Mouse (Mus musculus) CH12.LX (cell line): ENCODE results near the gene Pigo. TPM values are rescaled to one million over a fixed set of nuclear protein-coding genes. Genes with fewer than 3 reads are reported as not detected.
A peak's percentile ranks its signal among the peaks of the same experiment; 100 is the strongest.

ENCODE experiments used
- DNase-seq: peaks from one replicate; pipeline ENCODE4 v3.0.0-alpha.2; 2013; ENCODE audit errors: extremely low read depth
- H3K27ac ChIP-seq: 2 replicates; pipeline ENCODE4 v1.5.1; 2012; ENCODE audit warnings: low read depth, mild to moderate bottlenecking, control low read depth, moderate library complexity; ENCODE audit not compliant: insufficient read depth
- H3K27me3 ChIP-seq: replicated peaks from 2 replicates; pipeline ENCODE3; 2012; ENCODE audit warnings: inconsistent platforms
- H3K36me3 ChIP-seq, 2 experiments: replicated peaks in 1 of 2; 2 replicates each; pipeline versions ENCODE3 to v1.6.1; 2012; ENCODE audit warnings: inconsistent platforms in 1 of 2, low read length in 1 of 2, mild to moderate bottlenecking in 1 of 2, mixed read lengths in 1 of 2, moderate library complexity in 1 of 2; ENCODE audit not compliant: control insufficient read depth in 1 of 2, insufficient read depth in 1 of 2
- H3K4me1 ChIP-seq, 2 experiments: 2 replicates each; pipeline ENCODE4 v1.6.1; 2012; ENCODE audit warnings: inconsistent platforms in 1 of 2, moderate library complexity in 1 of 2; ENCODE audit not compliant: insufficient read depth in 2 of 2, control insufficient read depth in 1 of 2
- H3K4me2 ChIP-seq: 2 replicates; pipeline ENCODE4 v1.6.1; 2012; ENCODE audit warnings: low read depth, mild to moderate bottlenecking, control low read depth; ENCODE audit not compliant: poor library complexity, insufficient read depth, severe bottlenecking
- H3K4me3 ChIP-seq, 3 experiments: fragments of 150-350 bp in 1 of 3; sonication (generic) in 1 of 3; replicated peaks in 1 of 3; 2 replicates each; pipeline versions ENCODE3 to v1.5.1; 2011 to 2012; ENCODE audit warnings: low read depth in 2 of 3, low read length in 2 of 3, mild to moderate bottlenecking in 2 of 3, moderate library complexity in 2 of 3, control low read depth in 1 of 3, improper control_type of control experiment in 1 of 3, inconsistent platforms in 1 of 3, mixed read lengths in 1 of 3; ENCODE audit not compliant: poor library complexity in 1 of 3
- H3K79me2 ChIP-seq: replicated peaks from 2 replicates; pipeline ENCODE4 v1.6.1; 2012; ENCODE audit warnings: mild to moderate bottlenecking, moderate library complexity; ENCODE audit not compliant: control insufficient read depth, poor library complexity, insufficient read depth, severe bottlenecking; ENCODE audit errors: extremely low read depth
- H3K9ac ChIP-seq: 2 replicates; pipeline ENCODE4 v1.6.1; 2012; ENCODE audit warnings: low read depth, mild to moderate bottlenecking, control low read depth, moderate library complexity; ENCODE audit not compliant: insufficient read depth
- H3K9me3 ChIP-seq: replicated peaks from 2 replicates; pipeline ENCODE3; 2012; ENCODE audit warnings: low read length, inconsistent platforms, mixed read lengths
- BHLHE40 ChIP-seq: IDR thresholded peaks from 2 replicates; pipeline ENCODE4 v1.6.1; 2011; ENCODE audit warnings: mild to moderate bottlenecking, low read depth, low read length, improper control_type of control experiment
- CHD1 ChIP-seq: IDR thresholded peaks from 2 replicates; pipeline ENCODE4 v1.6.1; 2012; ENCODE audit warnings: low read depth, low read length, improper control_type of control experiment, inconsistent platforms
- CHD2 ChIP-seq: IDR thresholded peaks from 2 replicates; pipeline ENCODE4 v1.6.1; 2011; ENCODE audit warnings: low read length, improper control_type of control experiment
- E2F4 ChIP-seq: IDR thresholded peaks from 2 replicates; pipeline ENCODE4 v1.6.1; 2011; ENCODE audit warnings: low read depth, low read length, improper control_type of control experiment; ENCODE audit not compliant: insufficient replicate concordance
- ELF1 ChIP-seq: IDR thresholded peaks from 2 replicates; pipeline ENCODE4 v1.6.1; 2014; ENCODE audit warnings: low read depth, mild to moderate bottlenecking, inconsistent platforms, low read length, improper control_type of control experiment
- EP300 ChIP-seq: IDR thresholded peaks from 2 replicates; pipeline ENCODE4 v1.6.1; 2011; ENCODE audit warnings: low read length, improper control_type of control experiment
- JUN ChIP-seq: IDR thresholded peaks from 2 replicates; pipeline ENCODE4 v1.6.1; 2011; ENCODE audit warnings: low read depth, mild to moderate bottlenecking, low read length, improper control_type of control experiment, moderate library complexity; ENCODE audit not compliant: insufficient read depth
- JUND ChIP-seq: conservative IDR thresholded peaks from 2 replicates; pipeline ENCODE4 v1.6.1; 2011; ENCODE audit warnings: low read depth, low read length, improper control_type of control experiment
- KAT2A ChIP-seq: IDR thresholded peaks from 2 replicates; pipeline ENCODE4 v1.6.1; 2012; ENCODE audit warnings: low read length, improper control_type of control experiment, inconsistent platforms; ENCODE audit not compliant: insufficient replicate concordance
- MAFK ChIP-seq: IDR thresholded peaks from 2 replicates; pipeline ENCODE4 v1.6.1; 2011; ENCODE audit warnings: low read length, improper control_type of control experiment; ENCODE audit not compliant: insufficient replicate concordance
- MAZ ChIP-seq: IDR thresholded peaks from 2 replicates; pipeline ENCODE4 v1.6.1; 2012; ENCODE audit warnings: low read depth, mild to moderate bottlenecking, inconsistent platforms, low read length, improper control_type of control experiment, moderate library complexity
- MEF2A ChIP-seq: IDR thresholded peaks from 2 replicates; pipeline ENCODE4 v1.6.1; 2014; ENCODE audit warnings: low read depth, mild to moderate bottlenecking, inconsistent platforms, low read length, improper control_type of control experiment, borderline replicate concordance
- MXI1 ChIP-seq: IDR thresholded peaks from 2 replicates; pipeline ENCODE4 v1.6.1; 2011; ENCODE audit warnings: mild to moderate bottlenecking, low read depth, low read length, improper control_type of control experiment
- PAX5 ChIP-seq: IDR thresholded peaks from 2 replicates; pipeline ENCODE4 v1.6.1; 2012; ENCODE audit warnings: low read length, inconsistent platforms, mixed read lengths
- POLR2AphosphoS2 ChIP-seq: IDR thresholded peaks from 2 replicates; pipeline ENCODE4 v1.6.1; 2011; ENCODE audit warnings: low read depth, low read length, improper control_type of control experiment
- SIN3A ChIP-seq: IDR thresholded peaks from 2 replicates; pipeline ENCODE4 v1.6.1; 2012; ENCODE audit warnings: low read length, improper control_type of control experiment, inconsistent platforms
- SMC3 ChIP-seq: IDR thresholded peaks from 2 replicates; pipeline ENCODE4 v1.6.1; 2011; ENCODE audit warnings: low read depth, low read length, improper control_type of control experiment
- TBP ChIP-seq: conservative IDR thresholded peaks from 2 replicates; pipeline ENCODE4 v1.6.1; 2011; ENCODE audit warnings: low read depth, low read length, improper control_type of control experiment
- UBTF ChIP-seq: IDR thresholded peaks from 2 replicates; pipeline ENCODE4 v1.6.1; 2012; ENCODE audit warnings: low read depth, mild to moderate bottlenecking, inconsistent platforms, low read length, improper control_type of control experiment, moderate library complexity
- ZC3H11A ChIP-seq: IDR thresholded peaks from 2 replicates; pipeline ENCODE4 v1.6.1; 2012; ENCODE audit warnings: low read depth, mild to moderate bottlenecking, inconsistent platforms, low read length, improper control_type of control experiment
- ZKSCAN1 ChIP-seq: IDR thresholded peaks from 2 replicates; pipeline ENCODE4 v1.6.1; 2012; ENCODE audit warnings: low read depth, inconsistent platforms, low read length, improper control_type of control experiment, borderline replicate concordance
- ZMIZ1 ChIP-seq: IDR thresholded peaks from 2 replicates; pipeline ENCODE4 v1.6.1; 2012; ENCODE audit warnings: low read depth, mild to moderate bottlenecking, inconsistent platforms, low read length, improper control_type of control experiment
- dilution Hi-C: fragments of 300-500 bp; cut with MboI; formaldehyde crosslinking; loops from 2 replicates; pipeline ENCODE4 v1.14.3; 2020; ENCODE audit warnings: low sequenced_read_pairs; ENCODE audit not compliant: extremely low pct_unique_long_range_greater_than_20kb, extremely low pct_ligation_motif_present
- in situ Hi-C: fragments of 300-500 bp; cut with MboI; formaldehyde crosslinking; loops from 3 replicates; pipeline ENCODE4 v1.14.3; 2019; ENCODE audit warnings: low sequenced_read_pairs, low pct_ligation_motif_present, low pct_unique_long_range_greater_than_20kb, mixed read lengths
- polyA plus RNA-seq: library from polyadenylated mRNA; unstranded; fragments of >175 nt; gene quantifications from 2 replicates; pipeline ENCODE4 v1.2.1, GENCODE M21; 2012; ENCODE audit warnings: low read depth; ENCODE audit not compliant: insufficient read length
- total RNA-seq, 2 experiments: library from RNA; depleted of rRNA; stranded (reverse); fragments of 300-350 nt in 1 of 2; fragments of >200 nt in 1 of 2; gene quantifications; 2 replicates each; pipeline ENCODE4 v1.2.3; 2012 to 2014

Gene Pigo
- total and polyA plus RNA-seq, 3 experiments: 8.0 to 19.4 (median 18.7) TPM

DNA sequence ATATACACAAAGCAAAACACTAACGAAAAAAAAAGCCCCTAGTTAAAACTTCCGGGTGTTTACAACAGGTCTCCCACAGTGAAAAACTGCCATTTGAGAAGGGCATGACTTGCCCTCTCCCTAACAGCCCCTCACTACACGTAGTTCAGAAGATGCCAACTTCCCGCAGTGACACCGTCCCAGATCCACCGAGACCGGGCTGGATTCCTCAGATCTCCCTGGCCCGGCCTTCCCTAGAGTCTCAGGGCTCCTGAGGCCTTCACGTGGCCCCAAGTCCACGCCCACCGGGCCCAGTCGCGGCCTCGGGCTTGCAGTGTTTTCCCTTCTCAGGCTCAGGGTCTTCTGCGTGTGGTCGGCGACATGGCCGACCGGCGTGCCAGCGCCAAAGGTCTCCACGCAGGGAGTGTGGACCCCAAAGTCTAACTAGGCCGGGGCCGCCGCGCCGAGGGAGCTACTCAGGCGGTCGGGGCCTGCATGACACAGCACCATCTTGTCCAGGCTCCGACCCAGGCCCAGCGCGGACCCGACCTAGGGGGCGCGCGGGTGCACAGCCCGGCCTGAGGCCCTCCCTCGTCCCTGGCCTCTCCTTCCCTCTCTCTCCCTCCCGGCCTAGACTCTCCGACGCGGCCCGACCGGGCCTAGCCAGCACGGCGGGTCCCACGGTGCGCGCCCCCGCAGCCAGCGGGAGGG is 26.0 kb downstream of the Pigo start (continued):
- TF ChIP-seq SMC3 (no peak), MAFK (peak; percentile 28; the same call in 1 of the 2 replicates), MXI1 (peak; percentile 98), ELF1 (peak; percentile 59; the same call in 1 of the 2 replicates), ZMIZ1 (0 out of 2 replicates have a peak, but pooled peaks have one; percentile 11), UBTF (peak; percentile 88), PAX5 (no peak), JUND (no peak), ZC3H11A (no peak), CHD1 (0 out of 2 replicates have a peak, but pooled peaks have one; percentile 58), EP300 (no peak), E2F4 (no peak), KAT2A (0 out of 2 replicates have a peak, but pooled peaks have one; percentile 18), MEF2A (no peak), BHLHE40 (0 out of 2 replicates have a peak, but pooled peaks have one; percentile 13)

DNA sequence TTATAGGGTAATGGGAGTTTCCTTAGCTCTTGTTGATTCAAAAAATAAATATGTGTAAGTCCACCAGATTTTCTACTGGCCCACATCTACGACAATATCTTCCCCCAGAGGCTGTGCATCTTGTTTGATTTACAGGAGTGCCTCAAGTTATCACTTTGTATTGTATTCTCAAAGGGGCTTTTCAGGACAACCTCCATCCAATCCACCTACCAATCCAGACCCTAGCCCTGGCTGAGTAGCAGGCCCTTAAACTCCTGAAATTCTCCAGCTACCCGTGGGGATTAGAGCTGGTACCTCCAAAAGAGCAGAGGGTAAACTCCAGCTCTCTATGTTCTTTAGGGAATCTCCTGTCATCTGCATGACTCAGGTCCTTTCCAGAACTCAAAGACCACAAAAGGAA is 27.6 kb downstream of the Pigo start:
- Histone ChIP-seq H3K36me3 (peaks cover 23 to 55% of the 10 kb centered on the region in 2 experiments), H3K4me3 (peak overlapping the region in 2 of 3 experiments; percentile 36 to 88), H3K27me3 (no peaks in the 10 kb centered on the region), H3K79me2 (peaks cover 56% of the 10 kb centered on the region), H3K27ac (no peak overlapping the region), H3K9me3 (no peaks in the 10 kb centered on the region), H3K4me1 (peaks cover 0 to 19% of the 10 kb centered on the region in 2 experiments; a peak in 2 of 4 replicates), H3K9ac (peak overlapping the region; percentile 96), H3K4me2 (peak overlapping the region; percentile 100)
- no peak for DNase-seq
- no peak for TF ChIP-seq MAZ
- no peak for TF ChIP-seq CHD1
- no peak for TF ChIP-seq BHLHE40
- TF ChIP-seq CHD2: no peak
- no peak for TF ChIP-seq ELF1
- TF ChIP-seq ZKSCAN1: no peak
- TF ChIP-seq JUN: no peak
- TF ChIP-seq JUND: no peak
- no peak for TF ChIP-seq TBP
- no peak for TF ChIP-seq POLR2AphosphoS2
- no peak for TF ChIP-seq SIN3A
- TF ChIP-seq MXI1: no peak
- in situ Hi-C loops: no loop called here
- dilution Hi-C loops: no loop called here
